Mouse (Mus musculus) MEL (cell line): ENCODE results near the gene 4930583I09Rik. TPM values are rescaled to one million over a fixed set of nuclear protein-coding genes. Genes with fewer than 3 reads are reported as not detected.

Experiments
- DNase-seq: peaks from one replicate; pipeline ENCODE4 v3.0.0; 2011; ENCODE audit warnings: low read depth, low spot score
- H3K27ac ChIP-seq: 2 replicates; pipeline ENCODE4 v1.5.1; 2012; ENCODE audit warnings: low read depth, mild to moderate bottlenecking, control low read depth, low read length, moderate library complexity; ENCODE audit not compliant: control insufficient read depth
- H3K27me3 ChIP-seq, 2 experiments: fragments of 150-350 bp in 1 of 2; sonication (generic) in 1 of 2; 2 replicates each; pipeline ENCODE4 v1.6.1; 2012; ENCODE audit warnings: low read length in 2 of 2, mild to moderate bottlenecking in 2 of 2, improper control_type of control experiment in 1 of 2, moderate library complexity in 1 of 2; ENCODE audit not compliant: insufficient read depth in 2 of 2, control insufficient read depth in 1 of 2
- H3K36me3 ChIP-seq, 2 experiments: 2 replicates each; pipeline ENCODE4 v1.6.1; 2012 to 2014; ENCODE audit warnings: low read length in 2 of 2, improper control_type of control experiment in 1 of 2, inconsistent platforms in 1 of 2, mild to moderate bottlenecking in 1 of 2; ENCODE audit not compliant: insufficient read depth in 2 of 2, control insufficient read depth in 1 of 2
- H3K4me1 ChIP-seq, 2 experiments: fragments of 150-350 bp in 1 of 2; sonication (generic) in 1 of 2; 2 replicates each; pipeline ENCODE4 v1.6.1; 2012; ENCODE audit warnings: low read length in 2 of 2, improper control_type of control experiment in 1 of 2, mild to moderate bottlenecking in 1 of 2; ENCODE audit not compliant: insufficient read depth in 2 of 2, control insufficient read depth in 1 of 2
- H3K4me3 ChIP-seq, 2 experiments: fragments of 150-350 bp in 1 of 2; sonication (generic) in 1 of 2; 2 replicates each; pipeline ENCODE4 v1.5.1; 2012; ENCODE audit warnings: low read depth in 2 of 2, low read length in 2 of 2, mild to moderate bottlenecking in 2 of 2, moderate library complexity in 2 of 2, control low read depth in 1 of 2, improper control_type of control experiment in 1 of 2; ENCODE audit not compliant: control insufficient read depth in 1 of 2, insufficient read depth in 1 of 2
- H3K79me2 ChIP-seq: 2 replicates; pipeline ENCODE4 v1.6.1; 2012; ENCODE audit warnings: mild to moderate bottlenecking, low read length, moderate library complexity; ENCODE audit not compliant: control insufficient read depth, poor library complexity, insufficient read depth
- H3K9ac ChIP-seq: 2 replicates; pipeline ENCODE4 v1.6.1; 2012; ENCODE audit warnings: low read depth, mild to moderate bottlenecking, control low read depth, low read length, moderate library complexity; ENCODE audit not compliant: control insufficient read depth, poor library complexity, severe bottlenecking
- H3K9me3 ChIP-seq: fragments of 150-350 bp; sonication (generic); replicated peaks from 2 replicates; pipeline ENCODE4 v1.6.1; 2012; ENCODE audit warnings: mild to moderate bottlenecking, low read length, improper control_type of control experiment, moderate library complexity; ENCODE audit not compliant: insufficient read depth
- BHLHE40 ChIP-seq: IDR thresholded peaks from 2 replicates; pipeline ENCODE4 v1.6.1; 2012; ENCODE audit warnings: low read depth, mild to moderate bottlenecking, inconsistent platforms, low read length, improper control_type of control experiment, borderline replicate concordance
- CHD1 ChIP-seq: IDR thresholded peaks from 2 replicates; pipeline ENCODE4 v1.6.1; 2012; ENCODE audit warnings: low read depth, mild to moderate bottlenecking, inconsistent platforms, low read length, improper control_type of control experiment
- E2F4 ChIP-seq: IDR thresholded peaks from 2 replicates; pipeline ENCODE4 v1.6.1; 2011; ENCODE audit warnings: low read depth, low read length, improper control_type of control experiment, borderline replicate concordance
- EP300 ChIP-seq, 2 experiments: IDR thresholded peaks; 2 replicates each; pipeline ENCODE4 v1.6.1; 2011; ENCODE audit warnings: improper control_type of control experiment in 2 of 2, low read length in 2 of 2, low read depth in 1 of 2, mild to moderate bottlenecking in 1 of 2
- GABPA ChIP-seq: IDR thresholded peaks from 2 replicates; pipeline ENCODE4 v1.6.1; 2012; ENCODE audit warnings: low read depth, mild to moderate bottlenecking, inconsistent platforms, low read length, improper control_type of control experiment, moderate library complexity
- HCFC1 ChIP-seq: IDR thresholded peaks from 2 replicates; pipeline ENCODE4 v1.6.1; 2012; ENCODE audit warnings: low read depth, mild to moderate bottlenecking, inconsistent platforms, low read length, improper control_type of control experiment, moderate library complexity
- MAFK ChIP-seq: IDR thresholded peaks from 2 replicates; pipeline ENCODE4 v1.6.1; 2011; ENCODE audit warnings: low read depth, mild to moderate bottlenecking, low read length, improper control_type of control experiment, borderline replicate concordance
- MAX ChIP-seq: IDR thresholded peaks from 2 replicates; pipeline ENCODE4 v1.6.1; 2011; ENCODE audit warnings: low read length, improper control_type of control experiment
- MAZ ChIP-seq: IDR thresholded peaks from 2 replicates; pipeline ENCODE4 v1.6.1; 2012; ENCODE audit warnings: low read depth, mild to moderate bottlenecking, inconsistent platforms, low read length, improper control_type of control experiment
- MEF2A ChIP-seq: IDR thresholded peaks from 2 replicates; pipeline ENCODE4 v1.6.1; 2014; ENCODE audit warnings: low read depth, mild to moderate bottlenecking, inconsistent platforms, low read length, improper control_type of control experiment; ENCODE audit not compliant: poor library complexity, insufficient replicate concordance, severe bottlenecking; ENCODE audit errors: extremely low read depth
- MXI1 ChIP-seq: IDR thresholded peaks from 2 replicates; pipeline ENCODE4 v1.6.1; 2011; ENCODE audit warnings: mild to moderate bottlenecking, low read depth, low read length, improper control_type of control experiment
- NRF1 ChIP-seq: IDR thresholded peaks from 2 replicates; pipeline ENCODE4 v1.6.1; 2014; ENCODE audit warnings: low read depth, mild to moderate bottlenecking, inconsistent platforms, low read length, improper control_type of control experiment, moderate library complexity; ENCODE audit not compliant: poor library complexity, insufficient read depth, severe bottlenecking
- POLR2A ChIP-seq, 2 experiments: IDR thresholded peaks; 2 replicates each; pipeline ENCODE4 v1.6.1; 2011 to 2012; ENCODE audit warnings: low read length in 2 of 2, mild to moderate bottlenecking in 2 of 2, control low read depth in 1 of 2, improper control_type of control experiment in 1 of 2, low read depth in 1 of 2, moderate library complexity in 1 of 2; ENCODE audit not compliant: control insufficient read depth in 1 of 2, insufficient read depth in 1 of 2, poor library complexity in 1 of 2
- POLR2AphosphoS5 ChIP-seq: IDR thresholded peaks from 2 replicates; pipeline ENCODE4 v1.6.1; 2012; ENCODE audit warnings: low read depth, borderline replicate concordance, mild to moderate bottlenecking, inconsistent platforms, low read length, moderate library complexity, mixed read lengths
- SIN3A ChIP-seq: IDR thresholded peaks from 2 replicates; pipeline ENCODE4 v1.6.1; 2012; ENCODE audit warnings: low read length, improper control_type of control experiment, inconsistent platforms
- TBP ChIP-seq: IDR thresholded peaks from 2 replicates; pipeline ENCODE4 v1.8.0; 2011; ENCODE audit warnings: low read depth, low read length, improper control_type of control experiment
- TCF12 ChIP-seq: IDR thresholded peaks from 2 replicates; pipeline ENCODE4 v1.6.1; 2014; ENCODE audit warnings: low read depth, mild to moderate bottlenecking, inconsistent platforms, low read length, improper control_type of control experiment, moderate library complexity
- USF2 ChIP-seq, 2 experiments: IDR thresholded peaks; 2 replicates each; pipeline ENCODE4 v1.6.1; 2011 to 2012; ENCODE audit warnings: improper control_type of control experiment in 2 of 2, low read length in 2 of 2, borderline replicate concordance in 1 of 2, inconsistent platforms in 1 of 2, low read depth in 1 of 2, mild to moderate bottlenecking in 1 of 2; ENCODE audit not compliant: insufficient read depth in 1 of 2
- ZC3H11A ChIP-seq: IDR thresholded peaks from 2 replicates; pipeline ENCODE4 v1.6.1; 2012; ENCODE audit warnings: low read depth, mild to moderate bottlenecking, inconsistent platforms, low read length, improper control_type of control experiment
- ZKSCAN1 ChIP-seq: IDR thresholded peaks from 2 replicates; pipeline ENCODE4 v1.6.1; 2012; ENCODE audit warnings: low read depth, mild to moderate bottlenecking, inconsistent platforms, low read length, improper control_type of control experiment, moderate library complexity
- polyA plus RNA-seq, 2 experiments: library from polyadenylated mRNA; stranded (reverse) in 1 of 2; unstranded in 1 of 2; fragments of >175 nt in 1 of 2; fragments of >200 nt in 1 of 2; gene quantifications; 2 replicates each; pipeline versions ENCODE4 v1.2.1 to v1.2.4; 2012; ENCODE audit warnings: low replicate concordance in 2 of 2, low read depth in 1 of 2; ENCODE audit not compliant: insufficient read length in 2 of 2, insufficient read depth in 1 of 2, missing spikeins in 1 of 2
- total RNA-seq: library from RNA; depleted of rRNA; stranded (reverse); fragments of 300-350 nt; gene quantifications from 2 replicates; pipeline ENCODE4 v1.2.3, GENCODE M21; 2012; rRNA removed

4930583I09Rik gene
- total RNA-seq, result not detected in 2 replicates
- polyA plus RNA-seq, result not detected

DNA sequence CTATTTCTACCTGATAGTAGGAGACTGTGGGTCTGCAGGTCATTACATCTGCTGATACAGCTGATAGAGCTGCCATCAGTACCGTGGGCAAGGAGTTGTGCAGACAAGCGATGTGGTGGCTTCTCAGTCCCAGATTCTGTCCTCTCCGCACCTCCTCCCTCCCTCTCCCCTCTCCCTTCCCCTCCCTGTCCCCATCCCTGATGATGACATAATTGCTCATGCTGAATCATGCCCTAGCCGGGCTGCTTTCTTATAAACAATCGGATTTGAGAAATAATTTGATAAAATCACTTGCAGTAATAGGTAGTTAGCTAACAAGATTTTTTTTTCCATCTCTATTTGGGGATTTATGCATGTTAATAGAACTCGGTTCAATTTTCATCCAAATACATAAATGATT is at the start of gene 4930583I09Rik:
4930583I09Rik (minus strand) TSS at position 144 of the 400 bp plus-strand sequence.
- H3K79me2 ChIP-seq, result no peaks in the 10 kb centered on the region
- TF ChIP-seq MAZ (no peak), ZC3H11A (no peak), ZKSCAN1 (no peak), USF2 (IDR thresholded peaks at IDR 0.05; ENCODE audit: borderline replicate concordance in 1 of 2, insufficient read depth in 1 of 2, low read depth in 1 of 2, low read length in 2 of 2) (no peak), POLR2AphosphoS5 (no peak), MAX (no peak), NRF1 (no peak), TCF12 (no peak), BHLHE40 (no peak), HCFC1 (no peak), TBP (no peak)
- TF ChIP-seq, all 39 proteins: peak for 0
- Histone ChIP-seq H3K36me3 (no peaks in the 10 kb centered on the region), H3K9me3 (no peaks in the 10 kb centered on the region), H3K27me3 (peaks cover 0 to 1% of the 10 kb centered on the region in 2 experiments; a peak in 1 of 4 replicates), H3K4me3 (no peak within 1 kb of the TSS), H3K4me1 (no peaks in the 10 kb centered on the region), H3K27ac (no peak within 1 kb of the TSS), H3K9ac (no peak within 1 kb of the TSS)
- DNase-seq, result no peak

DNA sequence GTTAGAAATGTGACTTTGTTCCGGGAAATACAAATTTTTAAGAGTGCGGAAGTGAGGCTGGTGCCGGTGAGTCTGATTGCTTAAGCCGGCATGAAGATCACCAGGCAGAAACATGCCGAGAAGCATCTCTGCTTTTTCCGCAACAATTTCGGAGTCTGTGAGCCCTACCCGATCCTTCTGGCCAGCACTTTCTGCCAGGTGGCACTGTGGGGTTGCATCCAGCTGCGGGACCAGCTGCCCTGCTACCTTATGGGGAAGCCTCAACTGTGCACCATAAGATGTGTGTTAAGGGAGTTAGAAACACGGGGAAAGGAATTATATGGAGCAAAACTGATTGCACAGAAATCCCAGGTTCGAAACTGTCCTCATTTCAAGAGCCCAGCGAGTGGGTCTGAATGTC is 40.2 kb upstream of the 4930583I09Rik start:
- TF ChIP-seq E2F4 (no peak), GABPA (no peak), MAFK (no peak), MEF2A (no peak), EP300 (IDR thresholded peaks at IDR 0.05; ENCODE audit: low read depth in 1 of 2, low read length in 2 of 2) (no peak), POLR2A (IDR thresholded peaks at IDR 0.05; ENCODE audit: control insufficient read depth in 1 of 2, insufficient read depth in 1 of 2, low read depth in 1 of 2, low read length in 2 of 2, poor library complexity in 1 of 2) (no peak), SIN3A (no peak), TCF12 (no peak), MAZ (no peak), CHD1 (no peak), MXI1 (no peak), MAX (no peak)

More for the DNA sequence above, 40.2 kb upstream of the 4930583I09Rik start:
- Histone ChIP-seq H3K27ac (no peak overlapping the region), H3K9ac (no peak overlapping the region), H3K9me3 (no peaks in the 10 kb centered on the region), H3K79me2 (no peaks in the 10 kb centered on the region), H3K4me3 (no peak overlapping the region), H3K27me3 (no peaks in the 10 kb centered on the region), H3K4me1 (no peaks in the 10 kb centered on the region), H3K36me3 (no peaks in the 10 kb centered on the region)
- no peak for DNase-seq
